Mouse (Mus musculus): ENCODE data around the gene Gpx7. TPM values are rescaled to one million over a fixed set of nuclear protein-coding genes. Genes with fewer than 3 reads are reported as not detected.
"Not testable (repeated sequence)": the region's sequence is repeated elsewhere in the genome, so short reads cannot be mapped to it uniquely, and the experiment has no call there.

Gpx7 gene
- total RNA-seq, 1 experiment from 2014 or later: 0.70 TPM

GRCm38 (mm10) chr4:108358498-108358897, 48.3 kb downstream of the Gpx7 start:
- ATAC-seq (ENCODE audit: extremely low read depth, insufficient number of reproducible peaks, low FRiP score, poor library complexity, severe bottlenecking): no peak

- ATAC-seq (ENCODE audit: extremely low read depth, insufficient number of reproducible peaks, low FRiP score, poor library complexity, severe bottlenecking): no peak
Observed at GRCm38 (mm10) chr4:108357458-108357857, 49.3 kb downstream of the Gpx7 start.

DNA sequence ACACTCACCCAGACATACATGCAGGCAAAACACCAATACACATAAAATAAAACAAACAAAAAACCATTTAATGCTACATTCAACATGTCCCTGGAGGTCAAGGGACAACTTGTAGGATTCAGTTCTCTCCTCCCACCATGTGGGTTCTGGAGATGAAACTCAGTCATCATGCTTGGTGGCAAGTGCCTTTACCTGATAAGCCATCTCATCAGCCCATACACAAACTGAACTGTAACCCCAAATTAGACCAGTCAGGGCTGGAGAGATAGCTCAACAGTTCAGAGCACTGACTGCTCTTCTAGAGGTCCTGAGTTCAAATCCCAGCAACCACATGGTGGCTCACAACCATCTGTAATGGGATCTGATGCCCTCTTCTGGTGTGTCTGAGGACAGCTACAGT, 53.2 kb downstream of the Gpx7 start:
- ATAC-seq (ENCODE audit: extremely low read depth, insufficient number of reproducible peaks, low FRiP score, poor library complexity, severe bottlenecking): not testable (repeated sequence)

DNA sequence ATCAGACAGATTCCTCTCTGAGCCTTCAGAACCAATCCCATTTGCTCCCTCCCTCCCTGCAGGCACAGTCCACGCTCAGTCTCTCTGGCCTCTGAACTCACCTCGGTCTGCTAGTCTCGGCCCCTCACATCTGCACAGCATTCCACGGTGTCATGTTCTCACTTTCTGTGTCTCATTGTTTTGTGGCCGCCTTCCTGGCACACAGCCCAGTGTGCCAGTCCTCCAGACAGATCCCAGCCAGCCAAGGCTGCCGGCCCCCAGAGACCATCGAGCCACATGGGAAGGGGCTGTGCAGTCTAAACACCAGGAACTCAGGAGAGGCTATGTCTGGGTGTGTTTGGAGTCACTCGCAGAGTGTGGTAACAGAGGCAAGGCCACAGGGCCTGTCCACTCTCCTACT, 55.9 kb downstream of the Gpx7 start:
- no peak for ATAC-seq (ENCODE audit: extremely low read depth, insufficient number of reproducible peaks, low FRiP score, poor library complexity, severe bottlenecking)

Other genes with a start within 250 kb of the Gpx7 start
- not detected in 2 replicates for gene Echdc2, start 241.5 kb downstream of the Gpx7 start, total RNA-seq (2017)
- gene Zyg11a, start 188.9 kb downstream of the Gpx7 start, total RNA-seq (2017): not detected in 2 replicates
- 38.2 and 42.8 TPM in 2 replicates for gene Zyg11b, start 105.9 kb downstream of the Gpx7 start, total RNA-seq (2017)
- gene Coa7, start 78.8 kb downstream of the Gpx7 start, total RNA-seq (2017): 4.5 and 5.5 TPM in 2 replicates
- not detected in 2 replicates for gene Shisal2a, start 23.6 kb downstream of the Gpx7 start, total RNA-seq (2017)
- 223 and 242 TPM in 2 replicates for gene Tut4, start 52.5 kb upstream of the Gpx7 start, total RNA-seq (2017)
- gene Prpf38a, start 172.4 kb upstream of the Gpx7 start, total RNA-seq (2017): 59.9 and 62.9 TPM in 2 replicates
- not detected in 2 replicates for gene Orc1, start 172.5 kb upstream of the Gpx7 start, total RNA-seq (2017)
- 59.7 and 79.0 TPM in 2 replicates for gene Cc2d1b, start 213.0 kb upstream of the Gpx7 start, total RNA-seq (2017)

All from neutrophil, adult 5-6 weeks (primary cell).